Mouse (Mus musculus) cerebellum, adult 2 months (tissue): ENCODE data around the gene Spty2d1.

Source experiments
- CTCF ChIP-seq: fragments of 200-500 bp; IDR thresholded peaks from 2 replicates; pipeline ENCODE4 v1.5.1; 2011; ENCODE audit warnings: low read depth, mild to moderate bottlenecking, control low read depth, low read length, moderate library complexity, borderline replicate concordance; ENCODE audit not compliant: insufficient read depth
- POLR2A ChIP-seq: fragments of 200-500 bp; IDR thresholded peaks from 2 replicates; pipeline ENCODE4 v1.6.1; 2011; ENCODE audit warnings: low read length, control low read depth, borderline replicate concordance; ENCODE audit not compliant: insufficient read depth

DNA sequence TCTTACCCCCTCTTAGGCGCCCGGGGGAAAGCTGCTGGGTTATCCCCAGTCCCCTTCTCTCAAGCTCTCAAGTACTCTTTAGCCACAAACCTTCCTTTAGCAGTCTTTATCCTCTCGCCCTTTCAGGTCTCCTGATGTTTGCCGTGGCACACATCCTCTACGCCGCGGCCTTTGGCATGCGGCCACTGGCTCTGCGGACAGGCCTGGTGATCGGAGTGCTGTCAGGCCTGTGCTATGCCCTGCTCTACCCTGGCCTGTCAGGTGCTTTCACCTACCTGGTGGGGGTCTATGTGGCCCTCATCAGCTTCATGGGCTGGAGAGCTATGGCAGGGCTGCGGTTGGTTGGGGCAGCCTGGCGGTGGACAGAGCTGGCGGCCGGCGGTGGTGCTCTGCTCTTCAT lies 45.1 kb upstream of the Spty2d1 start:
- TF ChIP-seq POLR2A (no peak), CTCF (no peak)
